ENCODE assay signal across 14 mouse cellular contexts in genomic region chr4:110292471-110292870, GRCm38 (mm10). TPM values are rescaled to one million over a fixed set of nuclear protein-coding genes. Genes with fewer than 3 reads are reported as not detected.
A peak's percentile ranks its signal among the peaks of the same experiment; 100 is the strongest.
DNase-seq lines count a peak whose midpoint lies in the region; ATAC-seq lines count a peak whose summit lies in the region.
"Had no signal": no experiment of that assay in that cellular context is flagged by ENCODE, and none has a peak within 500 bp of the region (broad histone marks: within the 10 kb centered on the region; RNA-seq: fewer than 3 reads in every experiment).

No protein-coding gene starts in this region.

- ATAC-seq in forebrain, embryonic 15.5 days (replicated peaks) = peak; percentile 64
- peak; percentile 53 for ATAC-seq in midbrain, embryonic 11.5 days (ENCODE audit: low FRiP score)
- peak; percentile 29; the same call in 1 of the 2 replicates for ATAC-seq in neural tube, embryonic 15.5 days (ENCODE audit: low FRiP score)
- ATAC-seq: liver, postnatal 0 days had no signal

- H3K27me3 ChIP-seq in forebrain, embryonic 15.5 days = no peaks in the 10 kb centered on the region
- peaks cover 5% of the 10 kb centered on the region for H3K27me3 ChIP-seq in midbrain, embryonic 11.5 days (ENCODE audit: control insufficient read depth, insufficient read depth, low read length)
- no peaks in the 10 kb centered on the region for H3K27me3 ChIP-seq in neural tube, embryonic 15.5 days (replicated peaks)

- H3K4me1 ChIP-seq in forebrain, embryonic 15.5 days = peaks cover 35% of the 10 kb centered on the region
- peaks cover 17% of the 10 kb centered on the region; the same call in 1 of the 2 replicates for H3K4me1 ChIP-seq in midbrain, embryonic 11.5 days (ENCODE audit: control insufficient read depth, insufficient read depth, low read length)
- H3K4me1 ChIP-seq in neural tube, embryonic 15.5 days = no peaks in the 10 kb centered on the region

- no peaks in the 10 kb centered on the region for H3K36me3 ChIP-seq in forebrain, embryonic 15.5 days
- H3K36me3 ChIP-seq in midbrain, embryonic 11.5 days (ENCODE audit: control insufficient read depth, insufficient read depth, low read length) = no peaks in the 10 kb centered on the region
- no peaks in the 10 kb centered on the region for H3K36me3 ChIP-seq in neural tube, embryonic 15.5 days
- H3K36me3 ChIP-seq: limb, embryonic 10.5 days had no signal

- no peak overlapping the region for H3K4me3 ChIP-seq in forebrain, embryonic 15.5 days
- no peak overlapping the region for H3K4me3 ChIP-seq in midbrain, embryonic 11.5 days (ENCODE audit: low read depth, low read length)
- peak overlapping the region; percentile 4; the same call in 1 of the 2 replicates for H3K4me3 ChIP-seq in neural tube, embryonic 15.5 days (replicated peaks)
- H3K4me3 ChIP-seq: limb, embryonic 10.5 days had no signal

- no peak overlapping the region for H3K9ac ChIP-seq in forebrain, embryonic 15.5 days (replicated peaks)
- no peak overlapping the region for H3K9ac ChIP-seq in midbrain, embryonic 11.5 days (ENCODE audit: low read length)
- H3K9ac ChIP-seq in neural tube, embryonic 15.5 days (replicated peaks) = no peak overlapping the region
- H3K9ac ChIP-seq: liver, postnatal 0 days had no signal

- DNase-seq in adrenal gland, postnatal 14 days = peak; percentile 4
- no peak for DNase-seq in adrenal gland, postnatal 10 days
- peak; percentile 89 for DNase-seq in midbrain, embryonic 11.5 days (ENCODE audit: low spot score, missing footprints)
- DNase-seq in cerebellum, adult 8-10 months = no peak
- no peak for DNase-seq in adrenal gland, adult 18-20 months (ENCODE audit: low spot score in 2 of 2)
- no peak for DNase-seq in urinary bladder, postnatal 4 days (ENCODE audit: low spot score in 2 of 2)
- DNase-seq: heart, postnatal 10 days; kidney, adult 2 months; liver, postnatal 0 days; right cerebral cortex, postnatal 25 days had no signal

- no peaks in the 10 kb centered on the region for H3K9me3 ChIP-seq in forebrain, embryonic 15.5 days
- H3K9me3 ChIP-seq in midbrain, embryonic 11.5 days (ENCODE audit: control insufficient read depth, low read length) = no peaks in the 10 kb centered on the region
- H3K9me3 ChIP-seq in neural tube, embryonic 15.5 days (replicated peaks) = no peaks in the 10 kb centered on the region
- H3K9me3 ChIP-seq: limb, embryonic 10.5 days had no signal

- H3K4me2 ChIP-seq in forebrain, embryonic 15.5 days (replicated peaks) = peak overlapping the region; percentile 22; the same call in 1 of the 2 replicates
- no peak overlapping the region for H3K4me2 ChIP-seq in midbrain, embryonic 11.5 days
- H3K4me2 ChIP-seq in neural tube, embryonic 15.5 days = peak overlapping the region; percentile 34

- peak overlapping the region; percentile 57; the same call in 1 of the 2 replicates for H3K27ac ChIP-seq in forebrain, embryonic 15.5 days (replicated peaks)
- H3K27ac ChIP-seq in midbrain, embryonic 11.5 days (ENCODE audit: low read depth, low read length) = no peak overlapping the region; the same call in 1 of the 2 replicates
- H3K27ac ChIP-seq in neural tube, embryonic 15.5 days (replicated peaks) = peak overlapping the region; percentile 64
- H3K27ac ChIP-seq: limb, embryonic 10.5 days had no signal

- WGBS in forebrain, embryonic 15.5 days = 38% methylated on average over 10 of the region's 10 CpGs
- WGBS in midbrain, embryonic 11.5 days = 63% methylated on average over 10 of the region's 10 CpGs
- 29% methylated on average over 10 of the region's 10 CpGs for WGBS in neural tube, embryonic 15.5 days

RNA-seq across cellular contexts. Expression of gene Elavl4, which starts 59.2 kb away (rescaled TPM):
- 3.8 and 9.6 TPM in 2 replicates for total RNA-seq in adrenal gland, postnatal 14 days (2021)
- total RNA-seq in adrenal gland, postnatal 10 days (2021) = 1 to 10 TPM; 5.9 to 8.4 TPM
- 261 and 274 TPM in 2 replicates for polyA plus RNA-seq in forebrain, embryonic 15.5 days (2015; fragmentation: Nextera tagmentation; extraction: Ambion mirVana)
- polyA plus RNA-seq in midbrain, embryonic 11.5 days (2014; fragmentation: Nextera tagmentation; extraction: Ambion mirVana) = 240 and 250 TPM in 2 replicates
- polyA plus RNA-seq in neural tube, embryonic 15.5 days (2015; fragmentation: Nextera tagmentation; extraction: Ambion mirVana) = 304 and 344 TPM in 2 replicates
- 1 to 10 TPM; 2.4 to 3.1 TPM for total RNA-seq in adrenal gland, adult 18-20 months (2021)
- total RNA-seq: granulocyte monocyte progenitor cell, adult 5-6 weeks had no signal

Comparison
In these comparisons a context has a peak if more than half of its experiments do, and no peak if none do; other contexts are left out.
1. DNase-seq: peak in adrenal gland, postnatal 14 days (single experiment) and midbrain, embryonic 11.5 days (single experiment); none in adrenal gland, postnatal 10 days (single experiment), cerebellum, adult 8-10 months (single experiment), adrenal gland, adult 18-20 months (0 of 2) and urinary bladder, postnatal 4 days (0 of 2).
2. Peak in every context shown above with its lines, with median percentiles within 50 percentile points of each other: ATAC-seq.